Mouse (Mus musculus): ENCODE measurements around the gene Gm9887. TPM values are rescaled to one million over a fixed set of nuclear protein-coding genes. Genes with fewer than 3 reads are reported as not detected.
"Not testable (repeated sequence)": the region's sequence is repeated elsewhere in the genome, so short reads cannot be mapped to it uniquely, and the experiment has no call there.

Gm9887 gene
- polyA plus RNA-seq, 1 experiment from 2014 or later: 1.4 TPM

- H3K36me3 ChIP-seq; H3K9me3 ChIP-seq (replicated peaks); H3K27ac ChIP-seq; DNase-seq (ENCODE audit: low spot score); H3K4me3 ChIP-seq; H3K27me3 ChIP-seq (ENCODE audit: low read depth, poor library complexity, severe bottlenecking): not testable (repeated sequence)
- WGBS: 97% methylated on average over 7 of the region's 7 CpGs
- peaks cover 16% of the 10 kb centered on the region for H3K4me1 ChIP-seq
Measured at GRCm38 (mm10) chr12:69363110-69363509, 9.1 kb downstream of the Gm9887 start.

GRCm38 (mm10) chr12:69362388-69362787 lies 9.9 kb downstream of the Gm9887 start:
- H3K36me3 ChIP-seq: no peaks in the 10 kb centered on the region
- H3K9me3 ChIP-seq (replicated peaks): no peaks in the 10 kb centered on the region
- no peak for DNase-seq (ENCODE audit: low spot score)
- H3K4me3 ChIP-seq: peak overlapping the region; percentile 58
- 42% methylated on average over 4 of the region's 4 CpGs for WGBS
- peak overlapping the region; percentile 88 for H3K27ac ChIP-seq
- H3K27me3 ChIP-seq (ENCODE audit: low read depth, poor library complexity, severe bottlenecking): no peaks in the 10 kb centered on the region
- H3K4me1 ChIP-seq: peaks cover 16% of the 10 kb centered on the region

GRCm38 (mm10) chr12:69361919-69362318 lies 10.3 kb downstream of the Gm9887 start:
- Histone ChIP-seq H3K4me1 (peaks cover 16% of the 10 kb centered on the region), H3K27me3 (ENCODE audit: low read depth, poor library complexity, severe bottlenecking) (no peaks in the 10 kb centered on the region), H3K36me3 (no peaks in the 10 kb centered on the region), H3K27ac (peak overlapping the region; percentile 88), H3K9me3 (replicated peaks) (no peaks in the 10 kb centered on the region), H3K4me3 (peak overlapping the region; percentile 58)
- 6% methylated on average over 10 of the region's 10 CpGs for WGBS
- DNase-seq (ENCODE audit: low spot score): no peak

GRCm38 (mm10) chr12:69360997-69361899 lies 11.0 kb downstream of the Gm9887 start:
- DNase-seq (ENCODE audit: low spot score): peak; percentile 100
- Histone ChIP-seq H3K4me3 (peak overlapping the region; percentile 58), H3K4me1 (peaks cover 16% of the 10 kb centered on the region), H3K27ac (peak overlapping the region; percentile 88)
- H3K36me3 ChIP-seq; H3K27me3 ChIP-seq (ENCODE audit: low read depth, poor library complexity, severe bottlenecking); H3K9me3 ChIP-seq (replicated peaks): not testable (repeated sequence)
- WGBS: under 1% methylated on average over 42 of the region's 50 CpGs

- H3K9me3 ChIP-seq (replicated peaks): no peaks in the 10 kb centered on the region
- no peaks in the 10 kb centered on the region for H3K27me3 ChIP-seq (ENCODE audit: low read depth, poor library complexity, severe bottlenecking)
- H3K27ac ChIP-seq: no peak overlapping the region
- no peaks in the 10 kb centered on the region for H3K36me3 ChIP-seq
- no peak for DNase-seq (ENCODE audit: low spot score)
- H3K4me1 ChIP-seq: peaks cover 16% of the 10 kb centered on the region
- peak overlapping the region; percentile 13; the same call in 1 of the 2 replicates for H3K4me3 ChIP-seq
- 21% methylated on average over 5 of the region's 5 CpGs for WGBS
Measured at GRCm38 (mm10) chr12:69360655-69360996, 11.6 kb downstream of the Gm9887 start.

- DNase-seq (ENCODE audit: low spot score): no peak
- WGBS: 8% methylated on average over 13 of the region's 13 CpGs
- peak overlapping the region; percentile 91 for H3K27ac ChIP-seq
- H3K4me1 ChIP-seq: peaks cover 4% of the 10 kb centered on the region
- H3K4me3 ChIP-seq: peak overlapping the region; percentile 95
- no peaks in the 10 kb centered on the region for H3K27me3 ChIP-seq (ENCODE audit: low read depth, poor library complexity, severe bottlenecking)
- H3K9me3 ChIP-seq (replicated peaks): no peaks in the 10 kb centered on the region
- H3K36me3 ChIP-seq: peaks cover 32% of the 10 kb centered on the region
Measured at GRCm38 (mm10) chr12:69357300-69357646, 15.0 kb downstream of the Gm9887 start.

GRCm38 (mm10) chr12:69356546-69357299 lies 15.5 kb downstream of the Gm9887 start, which contains the start of gene Nemf:
Nemf (minus strand) TSS chr12:69357165.
- peak within 1 kb of the TSS; percentile 95 for H3K4me3 ChIP-seq
- H3K36me3 ChIP-seq: peaks cover 37% of the 10 kb centered on the region
- no peaks in the 10 kb centered on the region for H3K27me3 ChIP-seq (ENCODE audit: low read depth, poor library complexity, severe bottlenecking)
- H3K27ac ChIP-seq: peak within 1 kb of the TSS; percentile 91
- WGBS: under 1% methylated on average over 46 of the region's 50 CpGs
- DNase-seq (ENCODE audit: low spot score): peak; percentile 77
- H3K4me1 ChIP-seq: no peaks in the 10 kb centered on the region
- no peaks in the 10 kb centered on the region for H3K9me3 ChIP-seq (replicated peaks)

GRCm38 (mm10) chr12:69351685-69352084 lies 20.6 kb downstream of the Gm9887 start:
- peaks cover 84% of the 10 kb centered on the region for H3K36me3 ChIP-seq

GRCm38 (mm10) chr12:69349928-69350327 lies 22.3 kb downstream of the Gm9887 start:
- H3K4me3 ChIP-seq: no peak overlapping the region

More at GRCm38 (mm10) chr12:69351685-69352084, 20.6 kb downstream of the Gm9887 start:
- no peak overlapping the region for H3K4me3 ChIP-seq
- DNase-seq (ENCODE audit: low spot score): no peak
- no peaks in the 10 kb centered on the region for H3K27me3 ChIP-seq (ENCODE audit: low read depth, poor library complexity, severe bottlenecking)
- no peaks in the 10 kb centered on the region for H3K4me1 ChIP-seq
- H3K9me3 ChIP-seq (replicated peaks): no peaks in the 10 kb centered on the region
- 98% methylated on average over 1 of the region's 1 CpGs for WGBS
- H3K27ac ChIP-seq: no peak overlapping the region

GRCm38 (mm10) chr12:69333547-69333946 lies 38.7 kb downstream of the Gm9887 start:
- Histone ChIP-seq H3K27me3 (ENCODE audit: low read depth, poor library complexity, severe bottlenecking) (no peaks in the 10 kb centered on the region), H3K4me1 (no peaks in the 10 kb centered on the region), H3K36me3 (peaks cover 98% of the 10 kb centered on the region), H3K27ac (no peak overlapping the region), H3K4me3 (no peak overlapping the region), H3K9me3 (replicated peaks) (no peaks in the 10 kb centered on the region)
- 81% methylated on average over 2 of the region's 2 CpGs for WGBS
- DNase-seq (ENCODE audit: low spot score): no peak

More at GRCm38 (mm10) chr12:69349928-69350327, 22.3 kb downstream of the Gm9887 start:
- Histone ChIP-seq H3K36me3 (peaks cover 92% of the 10 kb centered on the region), H3K27ac (no peak overlapping the region), H3K9me3 (replicated peaks) (no peaks in the 10 kb centered on the region), H3K27me3 (ENCODE audit: low read depth, poor library complexity, severe bottlenecking) (no peaks in the 10 kb centered on the region), H3K4me1 (no peaks in the 10 kb centered on the region)
- WGBS: 92% methylated on average over 2 of the region's 2 CpGs
- no peak for DNase-seq (ENCODE audit: low spot score)

GRCm38 (mm10) chr12:69332147-69332546 lies 40.1 kb downstream of the Gm9887 start:
- Histone ChIP-seq H3K4me3 (no peak overlapping the region), H3K4me1 (no peaks in the 10 kb centered on the region), H3K27ac (no peak overlapping the region), H3K9me3 (replicated peaks) (no peaks in the 10 kb centered on the region), H3K27me3 (ENCODE audit: low read depth, poor library complexity, severe bottlenecking) (no peaks in the 10 kb centered on the region), H3K36me3 (peaks cover 97% of the 10 kb centered on the region)
- WGBS: 91% methylated on average over 1 of the region's 1 CpGs
- no peak for DNase-seq (ENCODE audit: low spot score)

GRCm38 (mm10) chr12:69331187-69331586 lies 41.1 kb downstream of the Gm9887 start:
- H3K4me3 ChIP-seq: no peak overlapping the region
- H3K36me3 ChIP-seq: peaks cover 97% of the 10 kb centered on the region
- no peaks in the 10 kb centered on the region for H3K4me1 ChIP-seq
- H3K27me3 ChIP-seq (ENCODE audit: low read depth, poor library complexity, severe bottlenecking): no peaks in the 10 kb centered on the region
- no peak overlapping the region for H3K27ac ChIP-seq
- no peak for DNase-seq (ENCODE audit: low spot score)
- WGBS: 96% methylated on average over 3 of the region's 3 CpGs
- no peaks in the 10 kb centered on the region for H3K9me3 ChIP-seq (replicated peaks)
